Mouse (Mus musculus) embryonic facial prominence, embryonic 12.5 days (tissue): Measurements from ENCODE around the gene Myo18b. TPM values are rescaled to one million over a fixed set of nuclear protein-coding genes. Genes with fewer than 3 reads are reported as not detected.

Experiments
- polyA plus RNA-seq: library from polyadenylated mRNA; unstranded; fragments of >200 nt; fragmentation: Nextera tagmentation; extraction: Ambion mirVana; gene quantifications from 2 replicates; pipeline ENCODE4 v1.2.1, GENCODE M21; 2016

The Myo18b gene
- polyA plus RNA-seq, 1 experiment from 2014 or later, result 0.75 TPM

Other genes starting within 250 kb of the Myo18b start
- 13.5 and 14.4 TPM in 2 replicates for gene Grk3, start 119.4 kb upstream of the Myo18b start, polyA plus RNA-seq
- not detected in 2 replicates for gene Crybb2, start 173.8 kb upstream of the Myo18b start, polyA plus RNA-seq
- gene Crybb3, start 185.2 kb upstream of the Myo18b start, polyA plus RNA-seq, result 34.0 and 84.1 TPM in 2 replicates